Mouse (Mus musculus) lung, embryonic 15.5 days (tissue): Measurements from ENCODE around the gene Npw. TPM values are rescaled to one million over a fixed set of nuclear protein-coding genes. Genes with fewer than 3 reads are reported as not detected.

Experiments used
- ATAC-seq: fragments of 200-750 bp; cut with Nextera tagmentation; 2 replicates; pipeline ENCODE4 v1.8.0; 2017; ENCODE audit warnings: moderate number of reproducible peaks, borderline replicate concordance; ENCODE audit not compliant: low FRiP score, low TSS enrichment; ENCODE audit errors: extremely low read depth
- H3K27ac ChIP-seq: fragments of 300-500 bp; sonication (generic); 2 replicates; pipeline ENCODE4 v1.5.1; 2015; ENCODE audit warnings: moderate library complexity, mild to moderate bottlenecking, inconsistent platforms
- H3K27me3 ChIP-seq: fragments of 300-500 bp; sonication (generic); 2 replicates; pipeline ENCODE4 v1.6.1; 2015; ENCODE audit warnings: inconsistent platforms
- H3K36me3 ChIP-seq: fragments of 300-500 bp; sonication (generic); 2 replicates; pipeline ENCODE4 v1.6.1; 2015; ENCODE audit warnings: inconsistent platforms
- H3K4me1 ChIP-seq: fragments of 300-500 bp; sonication (generic); 2 replicates; pipeline ENCODE4 v1.6.1; 2015; ENCODE audit warnings: inconsistent platforms
- H3K4me2 ChIP-seq: fragments of 300-500 bp; sonication (generic); 2 replicates; pipeline ENCODE4 v1.6.1; 2015; ENCODE audit warnings: inconsistent platforms, mild to moderate bottlenecking, moderate library complexity
- H3K4me3 ChIP-seq: fragments of 300-500 bp; sonication (generic); 2 replicates; pipeline ENCODE4 v1.5.1; 2015; ENCODE audit warnings: mild to moderate bottlenecking, inconsistent platforms
- H3K9ac ChIP-seq: fragments of 300-500 bp; sonication (generic); 2 replicates; pipeline ENCODE4 v1.6.1; 2015; ENCODE audit warnings: inconsistent platforms
- H3K9me3 ChIP-seq: fragments of 300-500 bp; sonication (generic); 2 replicates; pipeline ENCODE4 v1.6.1; 2016; ENCODE audit warnings: inconsistent platforms
- WGBS: fragments of 180-500 bp; shearing (Covaris S2); methylation state at CpG from one replicate; pipeline ENCODE4 v1.1.7; 2015; 5-methylcytosine and 5-hydroxymethylcytosine counted together
- polyA plus RNA-seq: library from polyadenylated mRNA; unstranded; fragments of >200 nt; fragmentation: Nextera tagmentation; extraction: Ambion mirVana; gene quantifications from 2 replicates; pipeline ENCODE4 v1.2.1, GENCODE M21; 2015

Gene Npw
- polyA plus RNA-seq, 1 experiment from 2014 or later: 2.1 TPM

DNA sequence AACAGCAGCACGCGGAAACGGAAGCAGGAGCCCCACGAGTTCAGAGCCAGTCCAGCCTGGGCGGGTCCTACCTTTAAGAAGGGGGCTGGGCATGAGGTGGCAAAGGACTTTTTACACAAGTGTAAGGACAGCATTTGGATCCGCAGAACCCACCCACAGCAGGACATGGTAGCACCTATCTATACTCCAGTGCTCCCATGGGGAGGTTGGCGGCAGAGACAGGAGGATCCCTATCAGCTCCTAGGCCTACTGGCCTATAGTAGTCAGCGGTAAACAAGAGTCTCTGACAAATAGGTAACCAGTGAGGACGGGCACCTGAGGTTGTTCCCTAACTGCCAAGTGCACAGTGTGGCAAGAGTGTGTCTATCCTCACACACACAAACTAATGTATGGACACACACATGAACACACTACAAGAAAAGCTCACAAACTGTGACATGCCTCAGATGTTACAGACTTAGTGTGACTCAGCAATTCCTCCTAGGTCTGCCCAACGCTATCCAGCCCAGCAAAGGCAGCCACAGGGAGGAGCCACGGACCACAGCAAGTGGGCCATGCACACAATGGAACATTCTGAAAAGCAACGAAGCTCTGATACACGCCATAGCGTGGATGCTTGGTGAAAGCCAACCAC lies 40.6 kb downstream of the Npw start:
- no peak overlapping the region for H3K27ac ChIP-seq
- WGBS: 79% methylated on average over 14 of the region's 14 CpGs
- H3K4me1 ChIP-seq: no peaks in the 10 kb centered on the region
- no peaks in the 10 kb centered on the region for H3K9me3 ChIP-seq
- H3K4me3 ChIP-seq: no peak overlapping the region
- H3K36me3 ChIP-seq: peaks cover 82% of the 10 kb centered on the region
- H3K9ac ChIP-seq: no peak overlapping the region
- ATAC-seq: no peak
- no peak overlapping the region for H3K4me2 ChIP-seq
- H3K27me3 ChIP-seq: no peaks in the 10 kb centered on the region

DNA sequence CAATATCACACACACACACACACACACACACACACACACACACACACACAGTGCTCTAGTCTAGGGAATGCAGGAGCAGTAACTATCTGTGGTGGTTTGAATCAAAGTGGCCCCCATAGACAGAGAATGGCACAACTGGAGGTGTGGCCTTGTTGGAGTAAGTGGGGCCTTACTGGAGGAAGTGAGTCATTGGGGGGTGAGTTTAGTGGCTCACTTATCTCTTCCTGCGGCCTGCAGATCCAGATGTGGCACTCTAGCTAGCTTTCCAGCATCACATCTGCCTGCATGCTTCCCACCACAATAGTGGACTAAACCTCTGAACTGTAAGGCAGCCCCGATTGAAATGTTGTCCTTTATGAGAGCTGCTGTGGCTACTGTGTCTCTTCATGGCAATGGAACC lies 47.5 kb downstream of the Npw start:
- Histone ChIP-seq H3K9ac (no peak overlapping the region), H3K27ac (no peak overlapping the region), H3K36me3 (peaks cover 44% of the 10 kb centered on the region), H3K4me2 (no peak overlapping the region), H3K9me3 (no peaks in the 10 kb centered on the region), H3K4me1 (no peaks in the 10 kb centered on the region), H3K27me3 (no peaks in the 10 kb centered on the region), H3K4me3 (no peak overlapping the region)
- no peak for ATAC-seq
- WGBS: 76% methylated on average over 2 of the region's 2 CpGs

- no peak overlapping the region for H3K4me3 ChIP-seq
- no peaks in the 10 kb centered on the region for H3K9me3 ChIP-seq
- H3K4me2 ChIP-seq: no peak overlapping the region
- 86% methylated on average over 8 of the region's 8 CpGs for WGBS
- no peaks in the 10 kb centered on the region for H3K4me1 ChIP-seq
- H3K9ac ChIP-seq: no peak overlapping the region
- ATAC-seq: no peak
- H3K36me3 ChIP-seq: peaks cover 43% of the 10 kb centered on the region
- no peak overlapping the region for H3K27ac ChIP-seq
- no peaks in the 10 kb centered on the region for H3K27me3 ChIP-seq
These were observed 49.4 kb downstream of the Npw start for GRCm38 (mm10) chr17:24608874-24609273.

GRCm38 (mm10) chr17:24608370-24608769 lies 49.9 kb downstream of the Npw start:
- no peaks in the 10 kb centered on the region for H3K27me3 ChIP-seq
- H3K27ac ChIP-seq: no peak overlapping the region
- H3K36me3 ChIP-seq: peaks cover 39% of the 10 kb centered on the region
- no peak overlapping the region for H3K9ac ChIP-seq
- ATAC-seq: no peak
- H3K4me1 ChIP-seq: no peaks in the 10 kb centered on the region
- H3K4me2 ChIP-seq: no peak overlapping the region
- no peak overlapping the region for H3K4me3 ChIP-seq
- H3K9me3 ChIP-seq: no peaks in the 10 kb centered on the region
- 81% methylated on average over 4 of the region's 4 CpGs for WGBS

Other genes starting within 250 kb of the Npw start
- 258 and 262 TPM in 2 replicates for gene Rnps1, start 243.9 kb downstream of the Npw start, polyA plus RNA-seq
- 90.4 and 90.6 TPM in 2 replicates for gene Eci1, start 231.8 kb downstream of the Npw start, polyA plus RNA-seq
- gene Dnase1l2, start 215.4 kb downstream of the Npw start, polyA plus RNA-seq: 1.9 and 2.0 TPM in 2 replicates
- 26.0 and 35.4 TPM in 2 replicates for gene E4f1, start 188.1 kb downstream of the Npw start, polyA plus RNA-seq
- 56.2 and 57.4 TPM in 2 replicates for gene Pgp, start 188.1 kb downstream of the Npw start, polyA plus RNA-seq
- gene Bricd5, start 184.6 kb downstream of the Npw start, polyA plus RNA-seq: not detected in 2 replicates
- gene Mlst8, start 179.4 kb downstream of the Npw start, polyA plus RNA-seq: 31.6 and 34.5 TPM in 2 replicates
- 0.97 and 1.0 TPM in 2 replicates for gene Caskin1, start 169.9 kb downstream of the Npw start, polyA plus RNA-seq
- 96.7 and 106 TPM in 2 replicates for gene Traf7, start 130.5 kb downstream of the Npw start, polyA plus RNA-seq
- gene Rab26, start 124.2 kb downstream of the Npw start, polyA plus RNA-seq: 2.3 and 3.3 TPM in 2 replicates
- gene Pkd1, start 108.6 kb downstream of the Npw start, polyA plus RNA-seq: 24.7 and 30.2 TPM in 2 replicates
- gene Tsc2, start 25.8 kb downstream of the Npw start, polyA plus RNA-seq: 48.2 and 53.5 TPM in 2 replicates
- 17.2 and 19.6 TPM in 2 replicates for gene Nthl1, start 25.8 kb downstream of the Npw start, polyA plus RNA-seq
- 87.3 and 92.4 TPM in 2 replicates for gene Slc9a3r2, start 8.1 kb downstream of the Npw start, polyA plus RNA-seq
- 21.2 and 22.2 TPM in 2 replicates for gene Zfp598, start 11.2 kb upstream of the Npw start, polyA plus RNA-seq
- 1.0 and 2.0 TPM in 2 replicates for gene Syngr3, start 31.5 kb upstream of the Npw start, polyA plus RNA-seq
- gene Gfer, start 37.7 kb upstream of the Npw start, polyA plus RNA-seq: 47.3 and 47.4 TPM in 2 replicates
- 3.5 and 5.1 TPM in 2 replicates for gene Noxo1, start 37.8 kb upstream of the Npw start, polyA plus RNA-seq
- 81.2 and 85.2 TPM in 2 replicates for gene Tbl3, start 49.2 kb upstream of the Npw start, polyA plus RNA-seq
- gene Rnf151, start 59.6 kb upstream of the Npw start, polyA plus RNA-seq: 0.18 and 0.21 TPM in 2 replicates
- 1,576 and 1,662 TPM in 2 replicates for gene Rps2, start 59.7 kb upstream of the Npw start, polyA plus RNA-seq
- 186 and 193 TPM in 2 replicates for gene Ndufb10, start 66.0 kb upstream of the Npw start, polyA plus RNA-seq
- 0.18 TPM in 1 of 2 replicates, not detected in the other for gene Rpl3l, start 69.4 kb upstream of the Npw start, polyA plus RNA-seq
- gene Msrb1, start 78.2 kb upstream of the Npw start, polyA plus RNA-seq: 30.7 and 36.7 TPM in 2 replicates
- gene Hs3st6, start 94.5 kb upstream of the Npw start, polyA plus RNA-seq: 2.5 and 3.4 TPM in 2 replicates
- gene Meiob, start 145.8 kb upstream of the Npw start, polyA plus RNA-seq: not detected in 2 replicates
- 31.7 and 32.1 TPM in 2 replicates for gene Hagh, start 181.7 kb upstream of the Npw start, polyA plus RNA-seq
- gene Fahd1, start 191.9 kb upstream of the Npw start, polyA plus RNA-seq: 18.8 and 19.9 TPM in 2 replicates
- 1.00 and 1.4 TPM in 2 replicates for gene Igfals, start 207.5 kb upstream of the Npw start, polyA plus RNA-seq
- gene Nubp2, start 227.9 kb upstream of the Npw start, polyA plus RNA-seq: 54.4 and 56.6 TPM in 2 replicates
- 41.7 and 44.2 TPM in 2 replicates for gene Spsb3, start 228.2 kb upstream of the Npw start, polyA plus RNA-seq
- gene Eme2, start 236.6 kb upstream of the Npw start, polyA plus RNA-seq: 28.5 and 30.4 TPM in 2 replicates
- gene Mrps34, start 236.7 kb upstream of the Npw start, polyA plus RNA-seq: 89.0 and 92.0 TPM in 2 replicates
- 67.1 and 78.5 TPM in 2 replicates for gene Nme3, start 238.0 kb upstream of the Npw start, polyA plus RNA-seq